Mouse (Mus musculus) stomach, embryonic 16.5 days (tissue): Measurements from ENCODE around the gene Hyls1. TPM values are rescaled to one million over a fixed set of nuclear protein-coding genes. Genes with fewer than 3 reads are reported as not detected.
"Not testable (repeated sequence)": the region's sequence is repeated elsewhere in the genome, so short reads cannot be mapped to it uniquely, and the experiment has no call there.

Experiments used
- ATAC-seq: fragments of 200-750 bp; cut with Nextera tagmentation; 2 replicates; pipeline ENCODE4 v1.8.0; 2017; ENCODE audit warnings: moderate number of reproducible peaks, moderate TSS enrichment; ENCODE audit not compliant: insufficient read depth, low FRiP score
- H3K27ac ChIP-seq: fragments of 300-500 bp; sonication (generic); 2 replicates; pipeline ENCODE4 v1.5.1; 2014; ENCODE audit warnings: low read length
- H3K27me3 ChIP-seq: fragments of 300-500 bp; sonication (generic); 2 replicates; pipeline ENCODE4 v1.6.1; 2014; ENCODE audit warnings: low read length, control low read depth, mixed read lengths; ENCODE audit not compliant: control insufficient read depth, insufficient read depth
- H3K36me3 ChIP-seq: fragments of 300-500 bp; sonication (generic); 2 replicates; pipeline ENCODE4 v1.6.1; 2014; ENCODE audit warnings: low read length; ENCODE audit not compliant: control insufficient read depth, insufficient read depth
- H3K4me1 ChIP-seq: fragments of 300-500 bp; sonication (generic); 2 replicates; pipeline ENCODE4 v1.6.1; 2014; ENCODE audit warnings: low read length, control low read depth, mixed read lengths; ENCODE audit not compliant: control insufficient read depth, insufficient read depth
- H3K4me2 ChIP-seq: fragments of 300-500 bp; sonication (generic); 2 replicates; pipeline ENCODE4 v1.6.1; 2014; ENCODE audit warnings: low read depth, low read length, mixed read lengths
- H3K4me3 ChIP-seq: fragments of 300-500 bp; sonication (generic); replicated peaks from 2 replicates; pipeline ENCODE4 v1.5.1; 2014; ENCODE audit warnings: mild to moderate bottlenecking, low read length
- H3K9ac ChIP-seq: fragments of 300-500 bp; sonication (generic); 2 replicates; pipeline ENCODE4 v1.6.1; 2014; ENCODE audit warnings: low read length
- H3K9me3 ChIP-seq: fragments of 300-500 bp; sonication (generic); replicated peaks from 2 replicates; pipeline ENCODE4 v1.6.1; 2016; ENCODE audit warnings: low read length, control low read depth; ENCODE audit not compliant: control insufficient read depth
- WGBS: fragments of 180-500 bp; shearing (Covaris S2); extraction: QIAGEN DNeasy Blood & Tissue Kit; methylation state at CpG from one replicate; pipeline ENCODE4 v1.1.7; 2014; 5-methylcytosine and 5-hydroxymethylcytosine counted together
- polyA plus RNA-seq: library from polyadenylated mRNA; unstranded; fragments of >200 nt; fragmentation: Nextera tagmentation; extraction: Ambion mirVana; gene quantifications from 2 replicates; pipeline ENCODE4 v1.2.1, GENCODE M21; 2015

The Hyls1 gene
- polyA plus RNA-seq, result 10.4 and 12.0 TPM in 2 replicates

- Histone ChIP-seq H3K4me1 (peaks cover 11% of the 10 kb centered on the region), H3K9ac (peak within 1 kb of the TSS; percentile 92), H3K36me3 (peaks cover 16% of the 10 kb centered on the region), H3K27me3 (no peaks in the 10 kb centered on the region), H3K4me3 (peak within 1 kb of the TSS; percentile 68), H3K9me3 (no peaks in the 10 kb centered on the region), H3K27ac (peak within 1 kb of the TSS; percentile 89), H3K4me2 (peak within 1 kb of the TSS; percentile 79)
- peak; percentile 99 for ATAC-seq
- under 1% methylated on average over 86 of the region's 86 CpGs for WGBS
These were observed at the start of gene Hyls1, which contains the start of gene Pate2 for GRCm38 (mm10) chr9:35569571-35570534. Gene Hyls1 (minus strand): TSS chr9:35570398. Gene Pate2 (plus strand): TSS chr9:35570284.

- not testable (repeated sequence) for H3K36me3 ChIP-seq, H3K4me2 ChIP-seq, H3K9ac ChIP-seq, ATAC-seq, H3K27ac ChIP-seq, H3K27me3 ChIP-seq, H3K9me3 ChIP-seq, H3K4me1 ChIP-seq, H3K4me3 ChIP-seq
- 66% methylated on average over 2 of the region's 2 CpGs for WGBS
These were observed 46.6 kb upstream of the Hyls1 start for GRCm38 (mm10) chr9:35616784-35617183.

- ATAC-seq, result no peak
- Histone ChIP-seq H3K27me3 (no peaks in the 10 kb centered on the region), H3K9ac (no peak overlapping the region), H3K4me3 (no peak overlapping the region), H3K36me3 (no peaks in the 10 kb centered on the region), H3K4me2 (no peak overlapping the region), H3K9me3 (no peaks in the 10 kb centered on the region), H3K4me1 (no peaks in the 10 kb centered on the region), H3K27ac (no peak overlapping the region)
- 20% methylated on average over 2 of the region's 2 CpGs for WGBS
These were observed 43.8 kb upstream of the Hyls1 start for GRCm38 (mm10) chr9:35614005-35614404.

GRCm38 (mm10) chr9:35611841-35612240, 41.6 kb upstream of the Hyls1 start, which contains the start of gene Pate4:
Gene Pate4 (minus strand): TSS chr9:35611941.
- Histone ChIP-seq H3K4me2 (no peak within 1 kb of the TSS), H3K4me3 (no peak within 1 kb of the TSS), H3K4me1 (no peaks in the 10 kb centered on the region), H3K27ac (no peak within 1 kb of the TSS), H3K9me3 (no peaks in the 10 kb centered on the region), H3K9ac (no peak within 1 kb of the TSS), H3K27me3 (no peaks in the 10 kb centered on the region), H3K36me3 (no peaks in the 10 kb centered on the region)
- 79% methylated on average over 1 of the region's 1 CpGs for WGBS
- ATAC-seq, result no peak

GRCm38 (mm10) chr9:35607647-35608405, 37.6 kb upstream of the Hyls1 start:
- H3K36me3 ChIP-seq, result no peaks in the 10 kb centered on the region
- H3K27ac ChIP-seq, result no peak overlapping the region
- no peaks in the 10 kb centered on the region for H3K9me3 ChIP-seq
- 62% methylated on average over 8 of the region's 8 CpGs for WGBS
- no peaks in the 10 kb centered on the region for H3K4me1 ChIP-seq
- no peak overlapping the region for H3K4me3 ChIP-seq
- no peak for ATAC-seq
- no peak overlapping the region for H3K4me2 ChIP-seq
- H3K27me3 ChIP-seq, result no peaks in the 10 kb centered on the region
- H3K9ac ChIP-seq, result no peak overlapping the region

- Histone ChIP-seq H3K4me2 (no peak overlapping the region), H3K4me1 (no peaks in the 10 kb centered on the region), H3K9ac (no peak overlapping the region), H3K9me3 (no peaks in the 10 kb centered on the region), H3K4me3 (no peak overlapping the region), H3K27ac (no peak overlapping the region), H3K36me3 (no peaks in the 10 kb centered on the region), H3K27me3 (no peaks in the 10 kb centered on the region)
- WGBS, result 10% methylated on average over 2 of the region's 2 CpGs
- ATAC-seq, result no peak
These were observed 22.7 kb upstream of the Hyls1 start for GRCm38 (mm10) chr9:35592903-35593302.

GRCm38 (mm10) chr9:35587674-35588073, 17.5 kb upstream of the Hyls1 start:
- Histone ChIP-seq H3K4me2 (no peak overlapping the region), H3K4me1 (no peaks in the 10 kb centered on the region), H3K4me3 (no peak overlapping the region), H3K9ac (no peak overlapping the region), H3K27me3 (no peaks in the 10 kb centered on the region), H3K36me3 (no peaks in the 10 kb centered on the region), H3K27ac (no peak overlapping the region), H3K9me3 (no peaks in the 10 kb centered on the region)
- no peak for ATAC-seq
- 31% methylated on average over 1 of the region's 1 CpGs for WGBS

GRCm38 (mm10) chr9:35574416-35574815, 4.2 kb upstream of the Hyls1 start:
- H3K4me2 ChIP-seq, result peak overlapping the region; percentile 42
- no peaks in the 10 kb centered on the region for H3K9me3 ChIP-seq
- 4% methylated on average over 32 of the region's 32 CpGs for WGBS
- peaks cover 7% of the 10 kb centered on the region; the same call in 1 of the 2 replicates for H3K4me1 ChIP-seq
- H3K27ac ChIP-seq, result no peak overlapping the region
- H3K27me3 ChIP-seq, result no peaks in the 10 kb centered on the region; the same call in 1 of the 2 replicates
- no peak for ATAC-seq
- H3K4me3 ChIP-seq, result peak overlapping the region; percentile 22; the same call in 1 of the 2 replicates
- H3K9ac ChIP-seq, result peak overlapping the region; percentile 54
- H3K36me3 ChIP-seq, result no peaks in the 10 kb centered on the region

- Histone ChIP-seq H3K4me2 (peak overlapping the region; percentile 68), H3K4me3 (peak overlapping the region; percentile 68), H3K9ac (peak overlapping the region; percentile 81), H3K4me1 (peaks cover 11% of the 10 kb centered on the region), H3K36me3 (peaks cover 16% of the 10 kb centered on the region), H3K27ac (no peak overlapping the region), H3K9me3 (no peaks in the 10 kb centered on the region), H3K27me3 (no peaks in the 10 kb centered on the region; the same call in 1 of the 2 replicates)
- ATAC-seq, result no peak
- 12% methylated on average over 5 of the region's 5 CpGs for WGBS
These were observed 465 bp upstream of the Hyls1 start for GRCm38 (mm10) chr9:35570663-35571062.
